Mouse (Mus musculus) liver, adult 2 months (tissue): Measurements from ENCODE around the gene Rgma.

Source experiments
- CTCF ChIP-seq: fragments of 200-500 bp; IDR thresholded peaks from 2 replicates; pipeline ENCODE4 v1.5.1; 2011; ENCODE audit warnings: low read depth, low read length, control low read depth
- POLR2A ChIP-seq: fragments of 200-500 bp; IDR thresholded peaks from 2 replicates; pipeline ENCODE4 v1.6.1; 2011; ENCODE audit warnings: low read length, control low read depth; ENCODE audit not compliant: insufficient read depth; ENCODE audit errors: extremely low read depth

- TF ChIP-seq POLR2A (no peak), CTCF (no peak)
Measured at GRCm38 (mm10) chr7:73420827-73421226, 45.5 kb downstream of the Rgma start.
